Mouse (Mus musculus) CH12.LX (cell line): ENCODE data around the gene Krt18. TPM values are rescaled to one million over a fixed set of nuclear protein-coding genes. Genes with fewer than 3 reads are reported as not detected.
A peak's percentile ranks its signal among the peaks of the same experiment; 100 is the strongest.

Source experiments
- DNase-seq: peaks from one replicate; pipeline ENCODE4 v3.0.0-alpha.2; 2013; ENCODE audit errors: extremely low read depth
- H3K27ac ChIP-seq: 2 replicates; pipeline ENCODE4 v1.5.1; 2012; ENCODE audit warnings: low read depth, mild to moderate bottlenecking, control low read depth, moderate library complexity; ENCODE audit not compliant: insufficient read depth
- H3K27me3 ChIP-seq: replicated peaks from 2 replicates; pipeline ENCODE3; 2012; ENCODE audit warnings: inconsistent platforms
- H3K36me3 ChIP-seq, 2 experiments: replicated peaks in 1 of 2; 2 replicates each; pipeline versions ENCODE3 to v1.6.1; 2012; ENCODE audit warnings: inconsistent platforms in 1 of 2, low read length in 1 of 2, mild to moderate bottlenecking in 1 of 2, mixed read lengths in 1 of 2, moderate library complexity in 1 of 2; ENCODE audit not compliant: control insufficient read depth in 1 of 2, insufficient read depth in 1 of 2
- H3K4me1 ChIP-seq, 2 experiments: 2 replicates each; pipeline ENCODE4 v1.6.1; 2012; ENCODE audit warnings: inconsistent platforms in 1 of 2, moderate library complexity in 1 of 2; ENCODE audit not compliant: insufficient read depth in 2 of 2, control insufficient read depth in 1 of 2
- H3K4me2 ChIP-seq: 2 replicates; pipeline ENCODE4 v1.6.1; 2012; ENCODE audit warnings: low read depth, mild to moderate bottlenecking, control low read depth; ENCODE audit not compliant: poor library complexity, insufficient read depth, severe bottlenecking
- H3K4me3 ChIP-seq, 3 experiments: fragments of 150-350 bp in 1 of 3; sonication (generic) in 1 of 3; replicated peaks in 1 of 3; 2 replicates each; pipeline versions ENCODE3 to v1.5.1; 2011 to 2012; ENCODE audit warnings: low read depth in 2 of 3, low read length in 2 of 3, mild to moderate bottlenecking in 2 of 3, moderate library complexity in 2 of 3, control low read depth in 1 of 3, improper control_type of control experiment in 1 of 3, inconsistent platforms in 1 of 3, mixed read lengths in 1 of 3; ENCODE audit not compliant: poor library complexity in 1 of 3
- H3K79me2 ChIP-seq: replicated peaks from 2 replicates; pipeline ENCODE4 v1.6.1; 2012; ENCODE audit warnings: mild to moderate bottlenecking, moderate library complexity; ENCODE audit not compliant: control insufficient read depth, poor library complexity, insufficient read depth, severe bottlenecking; ENCODE audit errors: extremely low read depth
- H3K9ac ChIP-seq: 2 replicates; pipeline ENCODE4 v1.6.1; 2012; ENCODE audit warnings: low read depth, mild to moderate bottlenecking, control low read depth, moderate library complexity; ENCODE audit not compliant: insufficient read depth
- H3K9me3 ChIP-seq: replicated peaks from 2 replicates; pipeline ENCODE3; 2012; ENCODE audit warnings: low read length, inconsistent platforms, mixed read lengths
- CHD2 ChIP-seq: IDR thresholded peaks from 2 replicates; pipeline ENCODE4 v1.6.1; 2011; ENCODE audit warnings: low read length, improper control_type of control experiment
- ELF1 ChIP-seq: IDR thresholded peaks from 2 replicates; pipeline ENCODE4 v1.6.1; 2014; ENCODE audit warnings: low read depth, mild to moderate bottlenecking, inconsistent platforms, low read length, improper control_type of control experiment
- EP300 ChIP-seq: IDR thresholded peaks from 2 replicates; pipeline ENCODE4 v1.6.1; 2011; ENCODE audit warnings: low read length, improper control_type of control experiment
- GABPA ChIP-seq: IDR thresholded peaks from 2 replicates; pipeline ENCODE4 v1.6.1; 2012; ENCODE audit warnings: low read depth, low read length, improper control_type of control experiment, inconsistent platforms; ENCODE audit not compliant: insufficient replicate concordance
- IRF4 ChIP-seq: IDR thresholded peaks from 2 replicates; pipeline ENCODE4 v1.6.1; 2014; ENCODE audit warnings: low read depth, mild to moderate bottlenecking, inconsistent platforms, low read length, improper control_type of control experiment
- MAX ChIP-seq: IDR thresholded peaks from 2 replicates; pipeline ENCODE4 v1.6.1; 2011; ENCODE audit warnings: low read length, improper control_type of control experiment
- MAZ ChIP-seq: IDR thresholded peaks from 2 replicates; pipeline ENCODE4 v1.6.1; 2012; ENCODE audit warnings: low read depth, mild to moderate bottlenecking, inconsistent platforms, low read length, improper control_type of control experiment, moderate library complexity
- MXI1 ChIP-seq: IDR thresholded peaks from 2 replicates; pipeline ENCODE4 v1.6.1; 2011; ENCODE audit warnings: mild to moderate bottlenecking, low read depth, low read length, improper control_type of control experiment
- MYC ChIP-seq: IDR thresholded peaks from 2 replicates; pipeline ENCODE4 v1.6.1; 2011; ENCODE audit warnings: low read depth, mild to moderate bottlenecking, improper control_type of control experiment, low read length
- NRF1 ChIP-seq: IDR thresholded peaks from 2 replicates; pipeline ENCODE4 v1.6.1; 2014; ENCODE audit warnings: low read depth, mild to moderate bottlenecking, inconsistent platforms, low read length, improper control_type of control experiment, moderate library complexity
- POLR2A ChIP-seq: IDR thresholded peaks from 2 replicates; pipeline ENCODE4 v1.6.1; 2011; ENCODE audit warnings: low read depth, mild to moderate bottlenecking, improper control_type of control experiment, low read length
- RAD21 ChIP-seq: IDR thresholded peaks from 2 replicates; pipeline ENCODE4 v1.6.1; 2011; ENCODE audit warnings: low read depth, mild to moderate bottlenecking, low read length, improper control_type of control experiment, moderate library complexity
- TBP ChIP-seq: conservative IDR thresholded peaks from 2 replicates; pipeline ENCODE4 v1.6.1; 2011; ENCODE audit warnings: low read depth, low read length, improper control_type of control experiment
- TCF12 ChIP-seq: IDR thresholded peaks from 2 replicates; pipeline ENCODE4 v1.6.1; 2014; ENCODE audit warnings: low read depth, mild to moderate bottlenecking, inconsistent platforms, low read length, improper control_type of control experiment
- UBTF ChIP-seq: IDR thresholded peaks from 2 replicates; pipeline ENCODE4 v1.6.1; 2012; ENCODE audit warnings: low read depth, mild to moderate bottlenecking, inconsistent platforms, low read length, improper control_type of control experiment, moderate library complexity
- USF1 ChIP-seq: IDR thresholded peaks from 2 replicates; pipeline ENCODE4 v1.6.1; 2014; ENCODE audit warnings: low read depth, mild to moderate bottlenecking, inconsistent platforms, low read length, improper control_type of control experiment
- ZC3H11A ChIP-seq: IDR thresholded peaks from 2 replicates; pipeline ENCODE4 v1.6.1; 2012; ENCODE audit warnings: low read depth, mild to moderate bottlenecking, inconsistent platforms, low read length, improper control_type of control experiment
- dilution Hi-C: fragments of 300-500 bp; cut with MboI; formaldehyde crosslinking; loops from 2 replicates; pipeline ENCODE4 v1.14.3; 2020; ENCODE audit warnings: low sequenced_read_pairs; ENCODE audit not compliant: extremely low pct_unique_long_range_greater_than_20kb, extremely low pct_ligation_motif_present
- in situ Hi-C: fragments of 300-500 bp; cut with MboI; formaldehyde crosslinking; loops from 3 replicates; pipeline ENCODE4 v1.14.3; 2019; ENCODE audit warnings: low sequenced_read_pairs, low pct_ligation_motif_present, low pct_unique_long_range_greater_than_20kb, mixed read lengths
- polyA plus RNA-seq: library from polyadenylated mRNA; unstranded; fragments of >175 nt; gene quantifications from 2 replicates; pipeline ENCODE4 v1.2.1, GENCODE M21; 2012; ENCODE audit warnings: low read depth; ENCODE audit not compliant: insufficient read length
- total RNA-seq, 2 experiments: library from RNA; depleted of rRNA; stranded (reverse); fragments of 300-350 nt in 1 of 2; fragments of >200 nt in 1 of 2; gene quantifications; 2 replicates each; pipeline ENCODE4 v1.2.3; 2012 to 2014

Gene Krt18
- total and polyA plus RNA-seq, 3 experiments = 0.21 TPM; not detected in 2

- TF ChIP-seq POLR2A = no peak
- TF ChIP-seq MAX = no peak; the same call in 1 of the 2 replicates
- no peak for TF ChIP-seq MYC
- peak; percentile 39; the same call in 1 of the 2 replicates for TF ChIP-seq MXI1
Measured at GRCm38 (mm10) chr15:102017918-102018463, 10.0 kb upstream of the Krt18 start (continued).

GRCm38 (mm10) chr15:102022481-102022880 lies 5.5 kb upstream of the Krt18 start:
- DNase-seq = no peak
- Histone ChIP-seq H3K27me3 (peaks cover 46% of the 10 kb centered on the region), H3K36me3 (no peaks in the 10 kb centered on the region), H3K4me3 (no peak overlapping the region), H3K9me3 (no peaks in the 10 kb centered on the region), H3K79me2 (no peaks in the 10 kb centered on the region), H3K4me2 (no peak overlapping the region; the same call in 1 of the 2 replicates), H3K27ac (no peak overlapping the region), H3K4me1 (peaks cover 6 to 18% of the 10 kb centered on the region in 2 experiments), H3K9ac (no peak overlapping the region)
- in situ Hi-C loops = no loop called here
- dilution Hi-C loops = no loop called here
- TF ChIP-seq MAZ (0 out of 2 replicates have a peak, but pooled peaks have one; percentile 26), ZC3H11A (no peak), UBTF (no peak), GABPA (no peak), RAD21 (no peak), EP300 (peak; percentile 56), ELF1 (no peak), IRF4 (peak; percentile 59; the same call in 1 of the 2 replicates), MYC (no peak), TBP (no peak), USF1 (no peak), CHD2 (no peak)

- no peak overlapping the region for H3K9ac ChIP-seq
- dilution Hi-C loops = no loop called here
Measured at GRCm38 (mm10) chr15:102023888-102024287, 4.1 kb upstream of the Krt18 start.

More at GRCm38 (mm10) chr15:102023888-102024287, 4.1 kb upstream of the Krt18 start:
- no peak overlapping the region for H3K4me2 ChIP-seq
- H3K36me3 ChIP-seq = no peaks in the 10 kb centered on the region
- H3K9me3 ChIP-seq = no peaks in the 10 kb centered on the region
- TF ChIP-seq CHD2 = no peak
- TF ChIP-seq NRF1 = no peak
- no peak for TF ChIP-seq TCF12
- TF ChIP-seq, all 38 proteins: peak for 0
- Histone ChIP-seq H3K4me3 (no peak overlapping the region), H3K27ac (no peak overlapping the region), H3K79me2 (no peaks in the 10 kb centered on the region), H3K4me1 (peaks cover 3 to 9% of the 10 kb centered on the region in 2 experiments), H3K27me3 (peaks cover 58% of the 10 kb centered on the region)
- DNase-seq = no peak
- in situ Hi-C loops = no loop called here
